Mouse (Mus musculus): ENCODE measurements at regions not wholly inside any gene's neighbourhood (a gene's known extent, or its start where the extent isn't known, plus 50 kb on each side); places are given as distances from the start of the nearest gene placed in this dataset.

DNA sequence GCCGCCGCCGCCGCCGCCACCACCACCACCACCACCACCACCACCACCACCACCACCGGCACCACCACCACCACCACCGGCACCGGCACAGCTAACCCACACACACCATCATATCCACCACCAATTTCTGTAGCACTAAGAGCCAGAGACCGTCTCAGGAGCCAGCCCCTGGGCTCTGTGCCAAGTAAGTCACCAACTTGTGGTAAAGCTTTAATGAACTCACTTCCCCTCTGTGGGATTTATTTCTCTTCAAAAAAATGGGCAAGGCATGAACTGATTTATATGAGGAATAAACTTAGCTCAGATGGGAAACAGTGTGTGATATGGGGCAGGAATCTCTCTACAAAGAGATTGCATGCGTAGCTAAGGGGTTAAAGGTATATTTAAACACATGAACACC lies 114.8 kb downstream of the Ddx1 start:
- ATAC-seq (ENCODE audit: insufficient number of reproducible peaks, low FRiP score, low TSS enrichment, low read depth) = no peak
- Histone ChIP-seq H3K4me1 (0 out of 2 replicates have a peak, but pooled peaks cover 4% of the 10 kb centered on the region), H3K4me2 (replicated peaks) (no peak overlapping the region), H3K4me3 (replicated peaks) (no peak overlapping the region), H3K27ac (replicated peaks) (no peak overlapping the region), H3K27me3 (no peaks in the 10 kb centered on the region), H3K9ac (no peak overlapping the region), H3K9me3 (replicated peaks) (no peaks in the 10 kb centered on the region), H3K36me3 (no peaks in the 10 kb centered on the region)
- 83% methylated on average over 10 of the region's 10 CpGs for WGBS

DNA sequence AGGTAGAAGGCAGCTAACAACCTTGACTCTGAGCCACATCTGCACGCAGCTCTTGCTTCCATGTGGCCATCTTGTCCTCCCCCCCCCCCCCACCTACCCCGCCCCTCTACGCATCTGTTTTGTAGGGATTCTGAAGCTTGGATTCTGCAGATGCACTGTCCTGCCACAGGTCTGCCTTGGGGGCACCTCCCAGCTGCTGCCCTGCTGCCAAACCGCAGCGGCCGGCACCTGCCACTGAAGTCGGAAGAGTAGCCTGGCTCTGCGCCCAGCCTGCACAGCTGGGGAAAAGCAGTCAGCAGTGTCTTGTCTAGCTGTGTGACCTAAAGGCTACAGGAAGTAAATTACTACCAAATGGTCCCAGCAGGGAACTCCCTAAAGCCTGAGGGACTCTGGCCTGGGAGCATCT lies 119.3 kb downstream of the Ddx1 start:
- 34% methylated on average over 8 of the region's 8 CpGs for WGBS
- H3K4me3 ChIP-seq (replicated peaks) = no peak overlapping the region
- H3K27me3 ChIP-seq = no peaks in the 10 kb centered on the region; the same call in 1 of the 2 replicates
- ATAC-seq (ENCODE audit: insufficient number of reproducible peaks, low FRiP score, low TSS enrichment, low read depth) = peak; percentile 71
- no peaks in the 10 kb centered on the region for H3K36me3 ChIP-seq
- H3K4me1 ChIP-seq = 0 out of 2 replicates have a peak, but pooled peaks cover 8% of the 10 kb centered on the region
- no peak overlapping the region for H3K4me2 ChIP-seq (replicated peaks)
- no peaks in the 10 kb centered on the region for H3K9me3 ChIP-seq (replicated peaks)
- H3K9ac ChIP-seq = no peak overlapping the region
- H3K27ac ChIP-seq (replicated peaks) = no peak overlapping the region

DNA sequence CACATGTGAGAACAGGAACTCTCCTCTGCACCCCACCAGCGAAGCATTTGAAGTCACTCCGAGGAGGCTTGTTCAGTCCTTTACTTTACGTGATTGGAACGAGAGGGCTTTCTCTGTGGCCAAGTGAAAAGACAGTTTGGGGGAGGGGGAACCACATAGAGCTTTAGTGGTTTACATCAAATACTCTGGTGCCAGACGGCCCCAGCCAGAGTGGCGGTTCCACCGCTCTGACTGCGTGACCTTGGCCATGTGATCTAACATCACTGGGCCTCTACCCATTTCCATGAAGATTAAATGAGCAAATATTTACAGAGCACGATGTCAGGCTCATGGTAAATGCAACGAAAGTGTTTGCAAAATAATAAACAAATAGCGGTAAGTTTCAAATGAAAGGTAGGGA lies 121.6 kb downstream of the Ddx1 start:
- H3K9me3 ChIP-seq (replicated peaks) = no peaks in the 10 kb centered on the region
- no peaks in the 10 kb centered on the region; the same call in 1 of the 2 replicates for H3K27me3 ChIP-seq
- WGBS = 48% methylated on average over 11 of the region's 11 CpGs
- H3K36me3 ChIP-seq = no peaks in the 10 kb centered on the region
- peaks cover 11% of the 10 kb centered on the region; the same call in 1 of the 2 replicates for H3K4me1 ChIP-seq
- H3K4me2 ChIP-seq (replicated peaks) = no peak overlapping the region
- no peak for ATAC-seq (ENCODE audit: insufficient number of reproducible peaks, low FRiP score, low TSS enrichment, low read depth)
- no peak overlapping the region for H3K27ac ChIP-seq (replicated peaks)
- H3K9ac ChIP-seq = no peak overlapping the region
- H3K4me3 ChIP-seq (replicated peaks) = no peak overlapping the region

DNA sequence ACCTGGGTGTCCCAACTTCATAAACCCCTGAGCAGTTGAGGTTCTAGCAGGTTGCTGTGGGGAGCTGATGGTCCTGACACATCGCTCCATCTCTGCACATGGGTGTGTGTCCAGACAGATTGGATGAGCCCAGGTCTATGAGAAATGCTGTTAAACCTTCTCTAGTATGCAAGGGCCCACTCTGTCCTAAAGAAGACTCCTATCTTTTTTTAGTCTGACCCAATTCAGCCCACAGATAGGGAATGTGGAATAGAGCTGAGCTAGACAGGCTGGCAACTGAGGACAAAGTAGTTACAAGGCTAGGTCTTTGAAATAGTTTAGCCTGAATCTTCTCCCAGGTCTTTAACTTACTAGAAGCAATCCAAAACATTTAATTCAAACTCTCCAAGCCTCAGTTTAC lies 124.0 kb downstream of the Ddx1 start:
- no peaks in the 10 kb centered on the region for H3K9me3 ChIP-seq (replicated peaks)
- no peak overlapping the region for H3K9ac ChIP-seq
- peaks cover 26% of the 10 kb centered on the region; the same call in 1 of the 2 replicates for H3K4me1 ChIP-seq
- H3K4me3 ChIP-seq (replicated peaks) = no peak overlapping the region
- no peak for ATAC-seq (ENCODE audit: insufficient number of reproducible peaks, low FRiP score, low TSS enrichment, low read depth)
- H3K27me3 ChIP-seq = no peaks in the 10 kb centered on the region; the same call in 1 of the 2 replicates
- H3K4me2 ChIP-seq (replicated peaks) = no peak overlapping the region
- 96% methylated on average over 1 of the region's 1 CpGs for WGBS
- H3K36me3 ChIP-seq = no peaks in the 10 kb centered on the region
- H3K27ac ChIP-seq (replicated peaks) = no peak overlapping the region

DNA sequence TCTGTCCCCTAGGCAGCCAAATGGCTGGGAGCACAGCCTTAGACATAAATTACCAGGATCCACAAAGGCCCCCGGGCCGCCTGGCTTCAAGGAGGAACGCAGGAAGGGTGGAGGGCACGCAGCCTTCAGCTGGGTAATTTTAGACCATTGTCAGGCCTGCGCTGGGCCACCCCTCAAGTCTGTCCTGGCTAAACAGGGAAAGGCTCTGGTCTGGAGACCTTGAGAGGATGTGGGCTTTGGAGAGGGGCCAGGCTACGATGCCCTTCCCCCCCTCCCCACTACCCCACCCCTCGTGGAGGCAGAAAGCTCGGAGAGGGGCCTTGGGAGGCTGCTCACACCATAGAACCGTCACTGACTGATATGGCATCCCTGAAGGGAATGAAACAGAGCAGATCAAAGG lies 126.7 kb downstream of the Ddx1 start:
- peak; percentile 26; the same call in 1 of the 2 replicates for ATAC-seq (ENCODE audit: insufficient number of reproducible peaks, low FRiP score, low TSS enrichment, low read depth)
- 31% methylated on average over 9 of the region's 9 CpGs for WGBS
- Histone ChIP-seq H3K4me2 (replicated peaks) (no peak overlapping the region), H3K36me3 (no peaks in the 10 kb centered on the region), H3K4me1 (peaks cover 22% of the 10 kb centered on the region; the same call in 1 of the 2 replicates), H3K9me3 (replicated peaks) (no peaks in the 10 kb centered on the region), H3K9ac (no peak overlapping the region), H3K4me3 (replicated peaks) (no peak overlapping the region), H3K27me3 (no peaks in the 10 kb centered on the region), H3K27ac (replicated peaks) (no peak overlapping the region)

DNA sequence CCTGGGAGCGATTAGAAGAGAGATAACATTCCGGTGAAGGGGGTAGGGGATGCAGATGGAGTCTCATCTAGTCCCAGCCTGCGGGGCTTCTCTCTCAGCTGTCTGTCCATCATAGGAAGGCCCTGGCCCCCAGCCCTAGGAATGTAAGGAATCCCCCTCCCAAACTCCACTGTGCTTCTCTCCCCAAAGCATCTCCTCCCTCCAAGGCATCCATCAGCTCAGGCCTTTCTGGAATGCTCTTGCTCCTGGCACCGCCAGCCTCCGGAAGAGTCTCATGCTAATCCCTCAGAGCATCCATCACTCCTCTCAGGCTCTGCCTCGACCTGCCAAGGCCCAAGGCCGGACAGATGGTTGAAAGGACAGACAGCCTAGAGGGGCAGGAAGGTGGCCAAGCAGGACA lies 128.4 kb downstream of the Ddx1 start:
- H3K4me2 ChIP-seq (replicated peaks) = no peak overlapping the region
- H3K4me1 ChIP-seq = peaks cover 18% of the 10 kb centered on the region; the same call in 1 of the 2 replicates
- H3K27me3 ChIP-seq = no peaks in the 10 kb centered on the region
- ATAC-seq (ENCODE audit: insufficient number of reproducible peaks, low FRiP score, low TSS enrichment, low read depth) = no peak
- WGBS = 28% methylated on average over 7 of the region's 7 CpGs
- H3K9me3 ChIP-seq (replicated peaks) = no peaks in the 10 kb centered on the region
- H3K4me3 ChIP-seq (replicated peaks) = no peak overlapping the region
- H3K36me3 ChIP-seq = no peaks in the 10 kb centered on the region
- H3K9ac ChIP-seq = no peak overlapping the region
- H3K27ac ChIP-seq (replicated peaks) = no peak overlapping the region

DNA sequence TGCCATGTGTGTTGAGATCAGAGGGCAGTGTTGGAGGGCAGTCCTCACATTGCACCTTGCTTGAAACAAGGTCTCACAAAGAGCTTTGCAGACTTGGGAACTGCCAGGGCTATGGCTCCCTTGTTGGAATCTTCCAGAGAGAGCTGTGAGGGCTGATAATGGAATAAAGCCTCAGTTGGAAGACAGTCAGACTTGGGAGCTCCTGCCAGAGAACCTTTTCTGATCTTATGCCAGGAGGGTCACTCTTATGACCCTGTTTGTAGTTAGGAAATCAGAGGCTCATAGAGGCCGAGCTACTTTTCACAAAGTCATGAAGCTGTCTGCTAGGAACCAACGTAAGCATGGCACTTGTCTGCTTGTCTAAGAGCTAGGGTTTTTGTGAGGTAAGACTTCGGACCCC lies 129.4 kb downstream of the Ddx1 start:
- 83% methylated on average over 3 of the region's 3 CpGs for WGBS
- no peak overlapping the region for H3K27ac ChIP-seq (replicated peaks)
- peaks cover 18% of the 10 kb centered on the region; the same call in 1 of the 2 replicates for H3K4me1 ChIP-seq
- no peak overlapping the region for H3K4me3 ChIP-seq (replicated peaks)
- H3K36me3 ChIP-seq = no peaks in the 10 kb centered on the region
- H3K9ac ChIP-seq = no peak overlapping the region
- H3K27me3 ChIP-seq = no peaks in the 10 kb centered on the region
- H3K9me3 ChIP-seq (replicated peaks) = no peaks in the 10 kb centered on the region
- H3K4me2 ChIP-seq (replicated peaks) = no peak overlapping the region
- ATAC-seq (ENCODE audit: insufficient number of reproducible peaks, low FRiP score, low TSS enrichment, low read depth) = no peak

DNA sequence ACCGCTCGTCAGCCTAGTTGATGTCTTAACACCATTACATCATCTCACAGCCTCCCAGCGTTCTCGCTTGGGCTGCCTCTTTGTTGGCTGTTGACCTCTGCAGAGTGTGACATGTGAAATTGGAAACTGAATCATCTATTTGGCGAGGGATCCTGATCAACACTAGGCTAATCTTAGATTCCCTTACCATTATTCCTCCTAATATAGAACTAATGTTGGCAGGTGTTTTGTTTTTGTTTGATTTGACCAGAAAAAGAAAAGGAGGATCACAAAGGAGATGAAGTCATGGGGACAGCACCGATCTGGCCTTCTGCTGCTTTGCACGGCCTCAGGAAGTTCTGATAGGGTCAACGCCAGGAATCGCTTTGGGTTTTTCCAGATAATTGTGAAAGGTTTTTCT lies 131.0 kb downstream of the Ddx1 start:
- H3K27ac ChIP-seq (replicated peaks) = no peak overlapping the region
- H3K9ac ChIP-seq = no peak overlapping the region
- peaks cover 18% of the 10 kb centered on the region; the same call in 1 of the 2 replicates for H3K4me1 ChIP-seq
- no peak for ATAC-seq (ENCODE audit: insufficient number of reproducible peaks, low FRiP score, low TSS enrichment, low read depth)
- no peaks in the 10 kb centered on the region for H3K36me3 ChIP-seq
- H3K27me3 ChIP-seq = no peaks in the 10 kb centered on the region
- 69% methylated on average over 9 of the region's 9 CpGs for WGBS
- no peak overlapping the region for H3K4me2 ChIP-seq (replicated peaks)
- H3K4me3 ChIP-seq (replicated peaks) = no peak overlapping the region
- H3K9me3 ChIP-seq (replicated peaks) = no peaks in the 10 kb centered on the region

DNA sequence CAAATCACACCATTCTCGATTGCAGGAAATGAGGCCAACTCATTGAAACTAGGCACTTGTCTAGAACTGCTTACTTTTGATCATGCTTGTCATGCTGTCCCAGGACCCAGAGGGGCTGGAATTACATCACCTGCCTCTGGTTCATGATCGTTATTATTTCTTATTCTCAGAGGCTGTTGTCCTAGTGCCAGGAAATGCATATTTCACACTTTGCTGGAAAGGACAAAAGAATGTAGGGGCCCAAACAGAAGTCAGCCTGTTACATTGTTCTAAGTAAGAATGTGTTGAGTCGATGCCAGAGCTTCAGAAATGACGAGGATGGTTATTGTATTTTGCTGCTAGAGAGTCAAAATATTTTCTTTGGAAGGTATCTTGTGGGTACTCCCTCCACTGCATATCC lies 134.7 kb downstream of the Ddx1 start:
- ATAC-seq (ENCODE audit: insufficient number of reproducible peaks, low FRiP score, low TSS enrichment, low read depth) = no peak
- Histone ChIP-seq H3K4me2 (replicated peaks) (no peak overlapping the region), H3K36me3 (no peaks in the 10 kb centered on the region), H3K4me1 (no peaks in the 10 kb centered on the region), H3K4me3 (replicated peaks) (no peak overlapping the region), H3K9me3 (replicated peaks) (no peaks in the 10 kb centered on the region), H3K27ac (replicated peaks) (no peak overlapping the region), H3K9ac (no peak overlapping the region), H3K27me3 (no peaks in the 10 kb centered on the region)
- WGBS = 36% methylated on average over 4 of the region's 4 CpGs

DNA sequence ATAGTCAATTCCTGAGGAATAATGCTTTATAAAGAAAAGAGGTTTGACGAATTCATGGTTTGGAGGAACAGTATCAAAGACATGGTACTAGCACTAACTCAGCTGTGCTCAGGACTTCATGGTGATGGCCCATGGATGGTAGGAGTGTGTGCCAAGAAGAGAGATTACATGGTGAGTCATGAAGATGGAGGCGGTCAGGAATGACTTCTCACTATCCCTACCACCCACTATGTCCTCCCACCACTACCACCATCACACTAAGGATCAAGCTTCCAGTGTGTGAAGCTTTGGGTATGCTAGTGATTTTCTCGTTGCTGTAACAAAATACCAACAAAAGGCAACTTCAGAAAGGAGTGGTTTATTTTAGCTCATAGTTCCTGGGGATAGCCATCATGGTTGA lies 142.1 kb downstream of the Ddx1 start:
- Histone ChIP-seq H3K4me2 (replicated peaks) (no peak overlapping the region), H3K27ac (replicated peaks) (no peak overlapping the region), H3K9ac (no peak overlapping the region), H3K4me1 (no peaks in the 10 kb centered on the region; the same call in 1 of the 2 replicates), H3K9me3 (replicated peaks) (no peaks in the 10 kb centered on the region), H3K27me3 (no peaks in the 10 kb centered on the region), H3K4me3 (replicated peaks) (no peak overlapping the region), H3K36me3 (no peaks in the 10 kb centered on the region)
- ATAC-seq (ENCODE audit: insufficient number of reproducible peaks, low FRiP score, low TSS enrichment, low read depth) = no peak
- 86% methylated on average over 3 of the region's 3 CpGs for WGBS

DNA sequence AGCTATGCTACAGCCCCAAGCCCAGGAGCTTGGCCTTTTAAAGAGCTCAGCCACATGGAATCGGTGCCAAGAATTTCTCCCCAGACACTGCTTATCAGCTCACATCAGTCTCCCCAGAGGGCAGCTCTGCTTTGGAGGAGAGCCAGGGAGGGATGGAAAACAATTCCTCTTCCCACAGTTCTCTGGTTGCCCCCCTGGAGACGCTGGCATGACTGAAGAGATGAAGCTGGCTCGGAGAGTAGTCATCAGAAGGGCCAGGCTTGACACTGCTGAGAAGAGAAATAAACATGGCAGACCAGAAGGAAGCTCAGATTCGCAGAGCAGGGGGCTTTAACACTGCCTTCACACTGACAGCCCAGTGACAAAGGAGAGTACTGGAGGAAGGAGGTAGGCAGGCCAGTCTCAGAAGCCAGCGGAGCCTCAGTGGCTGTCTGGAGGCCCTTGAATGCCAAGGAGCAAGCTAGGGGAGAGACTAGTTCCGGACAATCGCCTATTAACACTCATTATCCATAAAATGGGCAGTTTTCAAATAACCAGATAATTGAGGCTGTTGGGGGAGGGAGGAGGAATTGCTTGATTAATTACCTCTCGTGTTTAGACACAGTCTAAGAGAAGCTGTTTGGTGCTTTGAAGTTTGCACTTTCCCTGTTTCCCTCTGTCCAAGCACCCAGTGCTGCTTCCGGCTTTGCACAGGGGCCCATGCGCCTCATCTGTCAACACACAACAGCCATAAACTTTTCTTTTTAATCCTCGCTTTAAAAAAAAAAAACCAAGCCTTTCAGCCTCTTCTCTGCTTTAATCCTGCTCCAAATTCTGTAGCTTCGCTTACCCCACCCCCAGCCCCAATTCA lies 148.3 kb downstream of the Ddx1 start:
- Histone ChIP-seq H3K4me1 (no peaks in the 10 kb centered on the region; the same call in 1 of the 2 replicates), H3K4me2 (replicated peaks) (no peak overlapping the region), H3K27me3 (no peaks in the 10 kb centered on the region), H3K9me3 (replicated peaks) (no peaks in the 10 kb centered on the region), H3K4me3 (replicated peaks) (no peak overlapping the region), H3K36me3 (no peaks in the 10 kb centered on the region), H3K9ac (no peak overlapping the region), H3K27ac (replicated peaks) (no peak overlapping the region)
- 33% methylated on average over 12 of the region's 12 CpGs for WGBS
- ATAC-seq (ENCODE audit: insufficient number of reproducible peaks, low FRiP score, low TSS enrichment, low read depth) = no peak; the same call in 1 of the 2 replicates
